Mouse (Mus musculus): ENCODE measurements around the gene Nucb2.
A peak's percentile ranks its signal among the peaks of the same experiment; 100 is the strongest.

Gene Nucb2

DNA sequence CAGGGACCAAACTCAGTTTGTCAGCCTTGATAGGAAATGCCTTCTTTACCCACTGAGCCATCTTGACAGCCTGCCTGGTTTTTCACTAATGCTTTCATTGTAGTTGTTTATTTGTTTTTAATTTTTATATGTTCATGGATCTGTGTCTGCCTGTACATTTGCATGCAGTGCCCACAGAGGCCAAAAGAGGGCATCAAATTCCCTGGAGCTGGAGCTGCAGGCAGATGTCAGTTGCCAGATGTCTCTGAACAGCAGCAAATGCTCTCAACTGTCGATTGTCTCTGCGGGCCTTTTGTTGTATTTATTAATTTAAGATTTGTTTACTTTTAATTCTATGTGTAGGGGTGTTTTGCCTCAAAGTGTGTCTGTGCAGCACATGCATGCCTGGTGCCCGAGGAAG lies 15.6 kb downstream of the Nucb2 start:
- DNase-seq (ENCODE audit: extremely low spot score): no peak

DNA sequence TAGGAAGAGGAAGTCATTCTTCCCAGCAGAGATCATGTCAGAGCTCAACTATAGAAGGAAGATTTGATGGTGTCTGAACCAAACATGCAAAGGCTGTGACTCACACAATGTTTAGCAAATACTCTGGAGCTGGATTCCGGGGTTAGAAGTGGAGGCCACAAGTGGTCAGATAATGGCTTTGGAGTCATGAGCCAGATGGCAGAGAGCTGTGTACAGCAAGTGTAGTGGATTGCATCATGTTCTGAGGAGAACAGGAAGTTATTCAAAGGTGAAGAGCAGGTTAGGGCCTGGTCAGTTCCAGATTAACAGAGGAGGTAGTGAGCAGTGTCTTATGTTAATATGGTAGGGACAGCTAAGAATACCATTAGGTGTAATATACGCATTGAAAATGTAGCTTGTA lies 20.4 kb downstream of the Nucb2 start:
- DNase-seq (ENCODE audit: extremely low spot score): no peak

DNA sequence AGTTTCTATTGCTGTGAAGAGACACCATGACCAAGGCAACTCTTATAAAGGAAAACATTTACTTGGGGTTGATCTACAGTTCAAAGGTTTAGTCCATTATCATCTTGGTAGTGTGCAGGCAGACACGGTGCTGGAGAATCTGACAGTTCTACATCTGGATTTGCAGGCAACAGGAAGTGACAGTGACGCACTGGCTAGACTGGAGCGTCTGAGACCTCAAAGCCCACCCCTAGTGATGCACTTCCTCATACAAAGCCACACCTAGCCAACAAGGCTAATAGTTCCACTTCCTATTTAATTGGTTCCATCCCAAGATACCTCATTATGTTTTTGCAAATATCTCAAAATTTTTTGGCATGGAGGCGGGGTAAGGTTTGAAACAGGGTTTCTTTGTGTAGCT lies 25.6 kb downstream of the Nucb2 start:
- no peak for DNase-seq (ENCODE audit: extremely low spot score)

DNA sequence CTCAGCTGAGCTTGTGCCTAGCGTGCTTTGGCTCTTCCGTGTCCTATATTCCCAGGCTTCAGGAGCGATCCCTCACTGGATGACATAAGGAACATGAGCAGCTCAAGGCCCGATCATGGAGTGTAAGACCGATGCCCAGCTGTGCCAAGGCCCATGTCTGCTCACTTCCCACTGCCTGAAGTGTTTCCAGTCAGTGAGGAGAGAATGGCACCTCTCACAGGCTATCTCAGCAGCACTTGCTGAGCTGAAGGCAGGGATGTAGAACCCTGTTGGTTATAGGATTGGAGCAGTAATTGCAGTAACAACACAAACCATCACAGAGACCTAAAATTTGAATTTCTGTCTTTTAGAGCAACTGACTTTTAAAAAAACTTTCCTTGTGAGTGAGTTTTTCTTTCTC lies 26.3 kb downstream of the Nucb2 start:
- no peak for DNase-seq (ENCODE audit: extremely low spot score)

DNA sequence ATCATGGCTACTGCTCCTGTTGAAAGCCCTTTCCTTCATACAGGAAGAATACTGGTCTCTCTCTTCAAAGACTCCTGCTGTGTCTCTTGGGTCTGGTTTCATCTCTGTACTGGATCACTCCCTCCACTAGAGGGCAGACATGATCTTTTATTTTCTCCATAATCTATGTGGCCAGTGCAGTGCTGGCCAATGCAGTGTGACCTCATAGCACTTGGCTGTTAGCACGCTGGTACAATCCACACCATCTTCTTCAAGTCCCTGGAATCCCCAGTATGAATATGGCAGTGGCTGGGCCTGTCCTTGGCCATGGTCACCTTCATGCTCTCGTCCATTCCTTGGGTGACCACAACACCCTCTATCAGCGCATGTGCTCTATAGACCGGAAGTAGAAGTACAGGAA lies 27.1 kb downstream of the Nucb2 start:
- peak; percentile 63 for DNase-seq (ENCODE audit: extremely low spot score)

DNA sequence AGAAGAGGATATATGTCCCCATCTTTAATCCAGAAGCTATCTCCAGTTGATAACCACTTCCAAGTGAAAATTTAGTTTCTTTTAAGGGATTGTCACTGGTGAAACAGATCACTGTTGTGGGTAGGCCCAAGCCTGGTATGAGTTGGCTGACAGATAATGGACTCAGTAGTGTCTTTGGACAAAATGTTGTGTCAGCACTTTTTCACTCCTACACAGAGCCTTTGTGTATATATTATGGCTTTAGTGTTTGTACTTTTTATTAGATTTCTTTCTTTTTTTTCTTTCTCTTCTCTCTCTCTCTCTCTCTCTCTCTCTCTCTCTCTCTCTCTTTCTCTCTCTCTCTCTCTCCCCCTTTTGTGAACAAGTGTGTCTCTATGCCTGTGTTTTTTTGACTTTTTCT lies 52.7 kb downstream of the Nucb2 start:
- DNase-seq (ENCODE audit: extremely low spot score): no peak

DNA sequence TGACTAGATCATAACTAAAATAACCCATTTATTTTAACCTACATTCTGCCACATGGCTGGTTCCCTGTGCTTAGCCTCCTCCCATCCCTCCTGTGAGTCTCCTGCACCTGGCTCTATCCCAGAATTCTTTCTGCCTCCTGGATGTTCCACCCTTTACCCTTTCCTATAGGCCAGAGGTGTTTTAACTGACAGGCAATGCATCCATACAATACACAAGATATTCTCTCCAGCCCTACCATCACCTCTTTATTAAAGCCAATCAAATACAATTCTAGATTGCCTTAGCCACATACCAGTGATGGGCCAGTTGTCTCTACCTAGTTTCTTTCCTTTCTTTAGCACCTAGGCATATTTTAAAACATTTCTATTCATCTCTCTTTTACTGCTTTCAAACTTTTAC lies 70.4 kb downstream of the Nucb2 start:
- no peak for DNase-seq (ENCODE audit: extremely low spot score)
